Mouse (Mus musculus): ENCODE results near the gene Ndufaf2.

DNA sequence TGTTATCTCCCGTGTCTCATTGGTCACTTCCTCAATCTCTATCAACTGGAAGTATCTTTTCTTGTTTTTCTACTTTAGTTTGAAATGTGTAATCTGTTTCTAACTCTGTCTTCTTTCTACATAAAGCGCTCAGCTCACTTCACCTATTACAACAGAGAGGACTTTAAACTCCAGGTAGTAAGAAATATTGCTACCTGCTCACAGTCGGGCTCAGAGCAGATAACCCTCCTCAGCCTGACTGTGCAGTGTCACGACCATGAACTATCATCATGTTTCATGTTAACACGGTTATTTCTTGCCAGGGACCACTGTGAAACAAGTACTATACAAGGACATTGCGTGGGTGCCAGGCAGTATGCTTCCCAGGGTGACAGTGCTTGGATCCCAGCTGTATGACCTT lies 141.1 kb downstream of the Ndufaf2 start:
- no peak for TF ChIP-seq ELF1 (IDR thresholded peaks at IDR 0.05; ENCODE audit: low read depth, low read length)
- no peak for TF ChIP-seq EP300 (IDR thresholded peaks at IDR 0.05; ENCODE audit: low read length)
- no peak for TF ChIP-seq USF1 (IDR thresholded peaks at IDR 0.05; ENCODE audit: low read depth, low read length)
- no peak for TF ChIP-seq CTCF (conservative IDR thresholded peaks at IDR 0.05 in 1 of 2, IDR thresholded peaks at IDR 0.05 in 1 of 2; ENCODE audit: low read depth in 2 of 2, low read length in 2 of 2)
- TF ChIP-seq POLR2A (IDR thresholded peaks at IDR 0.05; ENCODE audit: low read depth, low read length): no peak
- no peak for TF ChIP-seq TCF12 (IDR thresholded peaks at IDR 0.05; ENCODE audit: low read depth, low read length)
- TF ChIP-seq NELFE (IDR thresholded peaks at IDR 0.05; ENCODE audit: low read depth, low read length): no peak
- TF ChIP-seq ZKSCAN1 (IDR thresholded peaks at IDR 0.05; ENCODE audit: borderline replicate concordance, low read depth, low read length): no peak
- no peak for TF ChIP-seq MAX (IDR thresholded peaks at IDR 0.05; ENCODE audit: low read length)

Data from CH12.LX (cell line).